7 mouse cellular contexts compared by ENCODE assay signal in the genomic region with DNA sequence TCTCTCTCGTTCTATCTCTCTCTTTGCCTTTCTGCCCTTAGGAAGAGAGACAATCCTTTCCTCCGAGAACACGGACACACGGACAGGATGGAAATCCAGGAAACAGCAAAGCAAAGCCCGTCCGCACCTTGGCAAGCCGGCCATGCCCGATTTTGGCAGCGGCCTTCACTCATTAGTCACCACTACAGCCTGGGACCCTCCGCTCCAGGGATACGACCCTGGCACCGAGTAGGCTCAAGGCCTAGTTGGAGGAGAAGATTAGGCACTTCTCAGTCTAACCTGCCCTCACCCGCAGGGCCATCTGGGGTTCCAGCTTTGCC. TPM values are rescaled to one million over a fixed set of nuclear protein-coding genes. Genes with fewer than 3 reads are reported as not detected.
DNase-seq lines count a peak whose midpoint lies in the region; ATAC-seq and TF ChIP-seq lines count a peak whose summit lies in the region.

No protein-coding gene starts in this region.

- WGBS in embryonic facial prominence, embryonic 13.5 days: under 1% methylated on average over 13 of the region's 13 CpGs
- under 1% methylated on average over 13 of the region's 13 CpGs for WGBS in hindbrain, embryonic 14.5 days
- 0% methylated on average over 13 of the region's 13 CpGs for WGBS in midbrain, embryonic 14.5 days

- H3K4me3 ChIP-seq in left cerebral cortex, adult 2 months: peak overlapping the region; percentile 63
- H3K4me3 ChIP-seq in embryonic facial prominence, embryonic 13.5 days: peak overlapping the region; percentile 98
- H3K4me3 ChIP-seq in hindbrain, embryonic 14.5 days (replicated peaks; ENCODE audit: low read length): peak overlapping the region; percentile 72
- peak overlapping the region; percentile 93 for H3K4me3 ChIP-seq in midbrain, embryonic 14.5 days (replicated peaks; ENCODE audit: low read depth, low read length)

- peak overlapping the region; percentile 80 for H3K4me2 ChIP-seq in embryonic facial prominence, embryonic 13.5 days
- H3K4me2 ChIP-seq in hindbrain, embryonic 14.5 days (replicated peaks): peak overlapping the region; percentile 83
- peak overlapping the region; percentile 78 for H3K4me2 ChIP-seq in midbrain, embryonic 14.5 days (ENCODE audit: low read length)

- peaks cover 70% of the 10 kb centered on the region for H3K4me1 ChIP-seq in embryonic facial prominence, embryonic 13.5 days
- H3K4me1 ChIP-seq in hindbrain, embryonic 14.5 days (replicated peaks; ENCODE audit: control insufficient read depth, insufficient read depth, low read length): peaks cover 33% of the 10 kb centered on the region
- peaks cover 37% of the 10 kb centered on the region for H3K4me1 ChIP-seq in midbrain, embryonic 14.5 days (ENCODE audit: control insufficient read depth, insufficient read depth, low read length)

- peaks cover 17% of the 10 kb centered on the region for H3K36me3 ChIP-seq in embryonic facial prominence, embryonic 13.5 days
- H3K36me3 ChIP-seq in hindbrain, embryonic 14.5 days (replicated peaks; ENCODE audit: control insufficient read depth, insufficient read depth): peaks cover 27% of the 10 kb centered on the region
- H3K36me3 ChIP-seq in midbrain, embryonic 14.5 days (ENCODE audit: control insufficient read depth, insufficient read depth, low read length): peaks cover 30% of the 10 kb centered on the region

- no peaks in the 10 kb centered on the region for H3K27me3 ChIP-seq in embryonic facial prominence, embryonic 13.5 days
- no peaks in the 10 kb centered on the region for H3K27me3 ChIP-seq in hindbrain, embryonic 14.5 days (ENCODE audit: control insufficient read depth, insufficient read depth, low read length)
- no peaks in the 10 kb centered on the region for H3K27me3 ChIP-seq in midbrain, embryonic 14.5 days (ENCODE audit: control insufficient read depth, insufficient read depth, low read length)

- no peak for ATAC-seq in embryonic facial prominence, embryonic 13.5 days (ENCODE audit: insufficient number of reproducible peaks, insufficient read depth, low FRiP score, low TSS enrichment, low read depth)
- ATAC-seq in hindbrain, embryonic 14.5 days (ENCODE audit: low FRiP score): peak; percentile 6; the same call in 1 of the 2 replicates
- ATAC-seq in midbrain, embryonic 14.5 days (ENCODE audit: low FRiP score, low TSS enrichment): no peak

- H3K9ac ChIP-seq in embryonic facial prominence, embryonic 13.5 days: peak overlapping the region; percentile 99
- H3K9ac ChIP-seq in hindbrain, embryonic 14.5 days: peak overlapping the region; percentile 86
- peak overlapping the region; percentile 91 for H3K9ac ChIP-seq in midbrain, embryonic 14.5 days (replicated peaks; ENCODE audit: low read length)

- DNase-seq in left cerebral cortex, adult 2 months (ENCODE audit: extremely low spot score in 1 of 2, low spot score in 2 of 2): no peak
- no peak for DNase-seq in left cerebral cortex, postnatal 25 days (ENCODE audit: low spot score in 2 of 2)
- no peak for DNase-seq in hindbrain, embryonic 14.5 days (ENCODE audit: low spot score)
- no peak for DNase-seq in midbrain, embryonic 14.5 days
- DNase-seq in layer of hippocampus, adult 11-12 months (ENCODE audit: low spot score): no peak
- no peak for DNase-seq in adrenal gland, adult 8-10 months

- no peak overlapping the region; the same call in 1 of the 2 replicates for H3K27ac ChIP-seq in left cerebral cortex, adult 2 months
- H3K27ac ChIP-seq in embryonic facial prominence, embryonic 13.5 days: peak overlapping the region; percentile 97
- H3K27ac ChIP-seq in hindbrain, embryonic 14.5 days: peak overlapping the region; percentile 88
- peak overlapping the region; percentile 89 for H3K27ac ChIP-seq in midbrain, embryonic 14.5 days (replicated peaks; ENCODE audit: low read depth, low read length)

- H3K9me3 ChIP-seq in embryonic facial prominence, embryonic 13.5 days: no peaks in the 10 kb centered on the region
- H3K9me3 ChIP-seq in hindbrain, embryonic 14.5 days (ENCODE audit: control insufficient read depth, low read length): no peaks in the 10 kb centered on the region
- no peaks in the 10 kb centered on the region for H3K9me3 ChIP-seq in midbrain, embryonic 14.5 days (ENCODE audit: control insufficient read depth, low read length)

- intact Hi-C loops in left cerebral cortex, adult 2 months (cut with DNase I): no loop called here
- intact Hi-C loops in left cerebral cortex, postnatal 25 days (cut with DNase I): no loop called here

- no peak for TF ChIP-seq CTCF in left cerebral cortex, adult 2 months (IDR thresholded peaks at IDR 0.05)

RNA-seq across cellular contexts. Expression of a gene that starts 0.9 kb away (rescaled TPM):
- total RNA-seq in left cerebral cortex, adult 2 months (2021): 1 to 10 TPM; 8.3 to 9.4 TPM
- 10 to 100 TPM in 1 of 2 experiments, 1 to 10 TPM in 1; 9.5 to 10.5 TPM for total RNA-seq in left cerebral cortex, postnatal 25 days (2021)
- 148 and 149 TPM in 2 replicates for polyA plus RNA-seq in embryonic facial prominence, embryonic 13.5 days (2015; fragmentation: Nextera tagmentation; extraction: Ambion mirVana)
- 19.2 and 20.6 TPM in 2 replicates for polyA plus RNA-seq in hindbrain, embryonic 14.5 days (2014; fragmentation: Nextera tagmentation; extraction: Ambion mirVana)
- 19.6 and 20.0 TPM in 2 replicates for polyA plus RNA-seq in midbrain, embryonic 14.5 days (2014; fragmentation: Nextera tagmentation; extraction: Ambion mirVana)
- total RNA-seq in adrenal gland, adult 8-10 months (2022): 10 to 100 TPM in 2 of 4 experiments, 1 to 10 TPM in 2; 8.7 to 11.2 (median 9.9) TPM

RNA-seq across cellular contexts. Expression of a gene that starts 17.4 kb away (rescaled TPM):
- total RNA-seq in left cerebral cortex, adult 2 months (2021): 10 to 100 TPM; 21.9 to 24.4 TPM
- 10 to 100 TPM; 17.8 to 20.4 TPM for total RNA-seq in left cerebral cortex, postnatal 25 days (2021)
- polyA plus RNA-seq in embryonic facial prominence, embryonic 13.5 days (2015; fragmentation: Nextera tagmentation; extraction: Ambion mirVana): 21.8 and 26.3 TPM in 2 replicates
- polyA plus RNA-seq in hindbrain, embryonic 14.5 days (2014; fragmentation: Nextera tagmentation; extraction: Ambion mirVana): 26.2 and 30.5 TPM in 2 replicates
- 32.8 and 33.4 TPM in 2 replicates for polyA plus RNA-seq in midbrain, embryonic 14.5 days (2014; fragmentation: Nextera tagmentation; extraction: Ambion mirVana)
- 10 to 100 TPM; 42.3 to 59.8 (median 53.2) TPM for total RNA-seq in adrenal gland, adult 8-10 months (2022)

RNA-seq across cellular contexts. Expression of a gene that starts 17.6 kb away (rescaled TPM):
- total RNA-seq in left cerebral cortex, adult 2 months (2021): 10 to 100 TPM; 49.1 to 53.2 TPM
- total RNA-seq in left cerebral cortex, postnatal 25 days (2021): 10 to 100 TPM; 51.0 to 51.5 TPM
- polyA plus RNA-seq in embryonic facial prominence, embryonic 13.5 days (2015; fragmentation: Nextera tagmentation; extraction: Ambion mirVana): 92.7 and 95.4 TPM in 2 replicates
- polyA plus RNA-seq in hindbrain, embryonic 14.5 days (2014; fragmentation: Nextera tagmentation; extraction: Ambion mirVana): 66.5 and 71.2 TPM in 2 replicates
- polyA plus RNA-seq in midbrain, embryonic 14.5 days (2014; fragmentation: Nextera tagmentation; extraction: Ambion mirVana): 73.2 and 78.0 TPM in 2 replicates
- total RNA-seq in adrenal gland, adult 8-10 months (2022): 100 to 1,000 TPM in 2 of 4 experiments, 10 to 100 TPM in 2; 91.8 to 122 (median 104) TPM

RNA-seq across cellular contexts. Expression of a gene that starts 21.7 kb away (rescaled TPM):
- 10 to 100 TPM; 25.9 to 30.0 TPM for total RNA-seq in left cerebral cortex, adult 2 months (2021)
- total RNA-seq in left cerebral cortex, postnatal 25 days (2021): 10 to 100 TPM; 25.6 to 27.1 TPM
- 57.4 and 64.1 TPM in 2 replicates for polyA plus RNA-seq in embryonic facial prominence, embryonic 13.5 days (2015; fragmentation: Nextera tagmentation; extraction: Ambion mirVana)
- polyA plus RNA-seq in hindbrain, embryonic 14.5 days (2014; fragmentation: Nextera tagmentation; extraction: Ambion mirVana): 29.7 and 30.2 TPM in 2 replicates
- 32.3 and 32.9 TPM in 2 replicates for polyA plus RNA-seq in midbrain, embryonic 14.5 days (2014; fragmentation: Nextera tagmentation; extraction: Ambion mirVana)
- 10 to 100 TPM; 42.0 to 53.5 (median 47.2) TPM for total RNA-seq in adrenal gland, adult 8-10 months (2022)

RNA-seq across cellular contexts. Expression of a gene that starts 45.7 kb away (rescaled TPM):
- 10 to 100 TPM; 14.9 to 15.7 TPM for total RNA-seq in left cerebral cortex, adult 2 months (2021)
- total RNA-seq in left cerebral cortex, postnatal 25 days (2021): 10 to 100 TPM; 17.1 to 18.2 TPM
- polyA plus RNA-seq in embryonic facial prominence, embryonic 13.5 days (2015; fragmentation: Nextera tagmentation; extraction: Ambion mirVana): 72.3 and 75.6 TPM in 2 replicates
- 41.6 and 44.7 TPM in 2 replicates for polyA plus RNA-seq in hindbrain, embryonic 14.5 days (2014; fragmentation: Nextera tagmentation; extraction: Ambion mirVana)
- polyA plus RNA-seq in midbrain, embryonic 14.5 days (2014; fragmentation: Nextera tagmentation; extraction: Ambion mirVana): 35.3 and 40.5 TPM in 2 replicates
- total RNA-seq in adrenal gland, adult 8-10 months (2022): 10 to 100 TPM; 24.9 to 31.8 (median 30.6) TPM
